Mouse (Mus musculus): ENCODE data around the gene Baz1b. TPM values are rescaled to one million over a fixed set of nuclear protein-coding genes. Genes with fewer than 3 reads are reported as not detected.
"Not testable (repeated sequence)": the region's sequence is repeated elsewhere in the genome, so short reads cannot be mapped to it uniquely, and the experiment has no call there.

Baz1b gene
- total RNA-seq, 4 experiments from 2014 or later: 40.4 to 48.7 (median 43.6) TPM

DNA sequence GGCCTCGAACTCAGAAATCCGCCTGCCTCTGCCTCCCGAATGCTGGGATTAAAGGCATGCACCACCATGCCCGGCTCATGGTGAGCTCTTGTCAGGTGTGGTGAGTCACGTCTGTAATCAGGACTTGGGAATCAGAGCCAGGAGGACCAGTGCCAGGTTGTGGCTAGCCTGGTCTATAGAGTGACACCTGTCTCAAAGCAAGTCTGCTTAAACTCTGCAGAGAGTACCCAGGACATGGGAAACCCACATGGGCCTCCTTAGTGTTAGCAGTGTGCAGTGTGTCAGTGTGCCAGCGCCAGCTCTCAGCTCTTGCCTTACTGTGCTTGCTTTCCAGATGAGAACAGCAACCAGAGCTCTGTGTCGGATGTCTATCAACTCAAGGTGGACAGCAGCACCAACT lies 7.4 kb upstream of the Baz1b start:
- no peak for DNase-seq (ENCODE audit: low spot score)

DNA sequence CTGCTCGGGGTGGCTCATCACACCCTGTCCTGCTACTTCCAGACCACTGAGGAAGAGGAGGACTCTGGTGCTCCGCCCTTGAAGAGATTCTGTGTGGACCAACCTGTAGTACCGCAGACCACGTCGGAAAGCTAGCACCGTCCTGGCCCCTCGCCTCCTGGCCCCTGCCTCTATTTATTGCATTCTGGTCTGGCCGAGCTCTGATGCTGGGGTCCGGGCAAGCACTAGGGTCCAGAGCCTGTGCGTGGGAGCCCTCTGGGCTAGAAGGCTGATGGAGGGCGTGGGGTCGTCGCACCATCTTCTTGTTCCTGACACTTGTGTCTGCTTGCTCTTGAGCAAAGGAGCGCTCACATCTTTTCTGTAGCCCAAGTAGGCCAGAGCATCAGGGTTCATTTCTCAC lies 6.3 kb upstream of the Baz1b start:
- DNase-seq (ENCODE audit: low spot score): no peak

DNA sequence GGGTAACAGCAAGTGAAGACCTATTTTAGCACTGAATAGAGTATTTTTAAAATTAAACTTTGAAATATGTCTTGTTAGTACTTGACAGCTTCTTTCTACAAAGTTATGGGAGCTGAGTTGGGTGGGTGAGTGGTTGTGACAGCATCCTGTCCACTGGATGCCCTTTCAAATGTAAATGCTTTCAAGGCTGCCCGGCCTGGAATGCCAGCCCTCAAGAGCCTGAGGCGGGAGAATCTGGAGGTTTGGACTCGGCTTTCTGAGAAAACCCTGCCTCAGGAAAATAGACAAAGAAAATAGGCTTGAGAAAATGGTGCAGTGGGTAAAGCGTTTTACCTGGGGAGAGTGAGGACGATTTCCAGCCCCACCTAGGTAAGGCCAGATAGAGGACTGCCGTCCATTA lies 5.3 kb upstream of the Baz1b start:
- DNase-seq (ENCODE audit: low spot score): no peak

DNA sequence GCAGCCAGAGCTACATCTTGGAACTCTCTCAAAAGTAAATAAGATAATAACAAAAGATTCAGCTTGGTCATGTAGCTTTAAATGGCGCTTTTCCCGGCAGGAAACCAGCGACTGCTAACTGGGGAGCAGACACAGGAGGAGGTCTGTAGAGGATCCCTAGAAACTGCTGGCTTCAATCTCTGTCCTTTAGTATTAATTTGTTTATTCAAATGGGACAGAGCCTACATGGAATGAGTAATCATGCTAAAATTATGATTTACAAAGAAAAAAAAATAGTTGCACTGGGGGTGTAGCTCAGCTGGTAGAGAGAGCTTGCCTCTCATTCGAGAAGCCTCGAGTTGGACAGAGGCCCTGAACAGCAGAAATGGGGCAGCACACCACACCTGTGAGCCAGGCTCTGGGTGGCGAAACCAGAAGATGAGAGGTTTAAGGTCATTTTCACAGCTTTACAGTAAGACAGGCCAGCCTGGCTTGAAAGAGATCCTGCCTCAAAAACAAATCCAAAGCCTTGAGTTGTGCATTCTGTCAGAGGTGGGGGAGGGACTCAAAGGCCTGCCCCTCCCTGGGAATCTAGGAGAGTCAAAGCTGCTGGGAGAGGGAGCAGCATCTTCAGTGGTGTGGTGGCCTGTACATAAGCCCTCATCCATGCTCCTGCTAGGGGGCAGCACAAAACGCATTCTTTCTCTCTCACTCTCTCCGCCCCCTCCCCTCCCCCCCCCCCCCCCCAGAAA lies 3.8 kb upstream of the Baz1b start:
- DNase-seq (ENCODE audit: low spot score): no peak

DNA sequence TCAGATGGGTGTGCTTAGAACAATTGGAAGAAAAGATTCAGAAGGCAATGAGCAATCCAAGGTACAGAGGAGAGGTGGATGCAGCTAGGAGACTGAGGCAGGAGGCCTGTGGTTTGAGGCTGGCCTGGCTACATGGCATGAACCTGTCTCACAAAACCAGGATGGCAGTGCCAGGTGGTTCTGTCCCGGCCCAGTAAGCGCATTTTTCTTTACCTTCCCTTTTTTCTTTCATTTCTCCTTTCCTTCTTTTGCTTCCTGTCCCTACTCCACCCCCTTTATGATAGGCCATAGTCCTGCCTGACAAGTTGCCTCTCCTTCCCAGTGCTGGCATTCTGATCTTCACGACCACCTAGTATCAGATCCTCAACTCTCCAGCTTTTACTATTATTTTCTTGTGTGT lies 2.0 kb upstream of the Baz1b start:
- no peak for DNase-seq (ENCODE audit: low spot score)

DNA sequence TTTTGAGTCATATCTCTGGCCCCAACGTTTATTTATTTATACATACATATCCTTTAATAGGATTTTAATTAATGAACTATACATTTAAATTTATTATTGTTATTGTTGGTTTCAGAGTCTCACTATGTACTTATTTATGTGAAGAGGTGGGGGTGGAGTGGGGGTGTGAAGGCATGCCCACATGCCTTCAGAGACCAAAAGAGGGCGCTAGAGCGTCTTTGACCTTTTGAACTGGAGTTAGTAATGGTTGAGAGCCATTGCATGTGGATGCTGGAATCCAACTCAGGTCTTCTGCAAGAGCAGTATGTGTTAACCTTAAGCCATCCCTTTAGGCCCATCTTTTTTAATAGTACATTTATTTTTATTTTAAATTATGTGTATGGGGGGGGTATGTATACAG lies 1.5 kb upstream of the Baz1b start:
- no peak for DNase-seq (ENCODE audit: low spot score)

DNA sequence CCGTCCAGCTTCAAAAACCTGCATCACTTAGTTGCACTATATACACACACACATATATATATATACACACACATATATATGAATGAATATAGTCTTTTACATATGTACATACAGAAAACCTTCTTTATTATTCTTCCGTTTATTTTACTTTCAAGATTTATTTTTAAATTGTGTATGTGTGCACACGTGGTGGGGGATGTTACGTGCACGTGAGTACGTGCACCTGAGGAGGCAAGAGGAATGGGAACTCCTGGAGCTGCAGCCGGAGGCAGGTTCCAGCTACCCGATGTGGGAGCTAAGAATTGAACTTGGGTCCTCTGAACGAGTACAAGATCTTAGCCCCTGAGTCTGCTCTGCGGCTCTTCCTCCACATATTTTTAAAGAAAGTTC lies 838 bp upstream of the Baz1b start:
- no peak for DNase-seq (ENCODE audit: low spot score)

DNA sequence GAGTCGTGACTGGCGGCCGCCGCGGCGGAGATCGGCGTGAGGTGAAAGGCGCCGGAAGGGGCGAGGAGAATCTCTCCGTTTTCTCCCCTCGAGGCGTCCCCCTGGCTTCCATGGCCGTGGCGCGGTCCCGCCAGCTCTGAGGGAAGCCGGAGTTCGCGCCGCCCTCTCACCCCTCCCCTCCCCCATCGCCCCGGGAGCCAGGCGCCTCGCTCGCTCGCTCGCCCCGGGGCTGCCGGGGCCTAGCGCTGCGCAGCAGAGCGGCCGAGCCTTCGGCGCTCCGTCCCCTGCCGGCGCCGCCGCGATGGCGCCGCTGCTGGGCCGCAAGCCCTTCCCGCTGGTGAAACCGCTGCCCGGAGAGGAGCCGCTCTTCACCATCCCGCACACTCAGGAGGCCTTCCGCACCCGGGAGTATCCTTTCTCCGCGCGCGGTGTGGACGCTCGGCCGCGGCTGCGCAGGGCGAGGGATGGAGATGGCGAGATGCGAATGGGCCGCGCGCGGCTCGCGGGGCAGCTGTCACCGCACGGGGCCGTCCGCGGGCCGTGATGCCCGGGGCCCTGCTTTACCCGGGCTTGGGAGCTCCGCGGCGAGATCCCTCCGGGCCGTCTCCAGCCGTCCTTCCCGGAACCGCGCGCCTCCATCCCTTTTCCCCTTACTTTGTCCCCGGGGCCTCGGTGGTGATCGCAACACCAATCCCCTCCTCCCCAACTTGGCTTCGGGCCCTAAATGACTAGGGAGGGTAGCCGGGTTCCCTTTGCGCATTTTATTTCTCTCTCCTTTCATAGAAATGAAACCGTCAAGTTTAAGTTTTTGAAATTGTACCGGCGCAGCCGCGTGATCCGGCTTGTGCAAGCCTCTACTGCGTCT lies 517 bp downstream of the Baz1b start:
- peak; percentile 28 for DNase-seq (ENCODE audit: low spot score)

DNA sequence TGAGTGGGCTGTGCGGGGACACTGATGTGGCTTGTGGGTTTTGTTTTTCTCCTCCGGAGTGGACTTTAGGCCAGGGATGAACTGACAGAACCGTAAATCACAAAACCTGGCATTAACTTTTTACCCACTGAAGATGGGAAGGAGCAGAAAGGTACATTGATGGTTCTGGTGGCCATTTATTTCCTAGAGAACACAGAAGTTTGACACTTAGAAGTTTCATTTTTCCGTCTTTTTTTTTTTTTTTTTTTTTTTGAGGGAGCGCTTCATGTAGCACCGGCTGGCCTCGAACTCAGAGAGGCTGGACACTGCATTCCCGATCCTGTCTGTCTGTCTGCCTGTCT lies 1.1 kb downstream of the Baz1b start:
- no peak for DNase-seq (ENCODE audit: low spot score)

DNA sequence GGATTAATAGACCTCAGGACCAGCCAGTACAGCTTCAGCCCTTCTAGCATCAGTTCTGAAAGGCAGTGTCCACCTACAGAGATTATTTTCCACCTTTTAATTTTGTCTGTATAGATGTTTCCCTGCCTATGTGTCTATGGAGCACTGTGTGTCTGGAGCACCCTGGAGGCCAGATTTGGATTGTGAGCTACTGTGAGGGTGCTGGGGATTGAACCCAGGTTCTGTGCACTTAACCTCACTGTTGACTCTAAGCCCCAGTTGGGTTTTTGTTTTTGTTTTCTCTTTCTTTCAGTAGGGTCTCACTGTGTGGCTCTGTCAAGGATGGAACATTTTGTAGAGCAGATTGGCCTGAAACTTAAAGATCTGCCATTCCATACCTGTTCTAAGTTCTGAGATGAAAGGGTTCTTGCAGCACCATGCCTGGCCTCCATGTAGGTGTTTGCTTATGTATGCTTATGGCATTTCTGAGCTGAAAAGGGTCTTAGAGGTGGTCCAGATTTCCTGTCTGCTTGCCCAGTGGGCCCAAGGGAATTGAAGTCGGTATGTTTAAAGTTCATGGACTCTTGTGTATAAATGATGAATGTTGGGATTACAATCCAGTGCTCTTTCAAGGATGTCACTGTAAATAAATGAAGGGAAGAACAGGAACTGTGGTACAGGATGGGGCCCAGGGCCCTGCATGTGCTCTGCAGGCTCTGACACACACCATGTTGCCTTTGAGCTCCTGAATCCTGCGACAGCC lies 2.4 kb downstream of the Baz1b start:
- no peak for DNase-seq (ENCODE audit: low spot score)

DNA sequence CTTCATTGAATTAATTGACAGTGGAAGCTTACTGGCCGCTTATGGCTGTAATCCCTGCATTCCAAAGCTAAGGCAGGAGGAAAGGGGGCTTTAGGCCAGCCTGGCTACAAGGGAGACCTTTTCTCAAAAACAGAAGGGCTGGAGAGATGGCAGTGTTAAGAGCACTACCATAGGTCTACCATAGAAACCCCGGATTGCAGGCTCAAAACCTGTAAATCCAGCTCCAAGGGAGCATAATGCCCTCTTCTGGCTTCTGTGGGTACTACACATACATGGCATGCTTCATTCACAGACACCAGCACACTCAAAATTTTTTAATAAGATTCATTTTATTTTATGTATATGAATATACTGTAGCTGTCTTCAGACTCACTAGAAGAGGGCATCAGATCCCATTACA lies 4.6 kb downstream of the Baz1b start:
- DNase-seq (ENCODE audit: low spot score): peak; percentile 65

DNA sequence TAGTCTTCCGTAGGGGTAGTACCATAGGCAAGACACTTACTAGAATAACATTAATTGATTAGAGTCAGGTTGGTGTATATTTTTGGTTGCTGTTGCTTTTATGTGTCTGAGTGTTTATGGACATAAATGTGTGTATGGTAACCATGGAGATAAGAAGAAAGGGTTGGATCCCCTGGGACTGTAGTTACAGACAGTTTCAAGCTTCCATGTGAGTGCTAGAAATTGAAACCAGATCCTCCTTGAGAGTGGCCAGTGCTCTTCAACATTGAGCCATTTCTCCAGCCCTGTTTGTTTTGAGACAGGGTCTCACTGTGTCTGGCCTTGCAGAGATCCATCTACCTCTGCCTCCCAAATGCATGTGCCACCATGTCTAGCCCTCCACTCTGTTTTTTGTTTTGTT lies 5.4 kb downstream of the Baz1b start:
- no peak for DNase-seq (ENCODE audit: low spot score)

DNA sequence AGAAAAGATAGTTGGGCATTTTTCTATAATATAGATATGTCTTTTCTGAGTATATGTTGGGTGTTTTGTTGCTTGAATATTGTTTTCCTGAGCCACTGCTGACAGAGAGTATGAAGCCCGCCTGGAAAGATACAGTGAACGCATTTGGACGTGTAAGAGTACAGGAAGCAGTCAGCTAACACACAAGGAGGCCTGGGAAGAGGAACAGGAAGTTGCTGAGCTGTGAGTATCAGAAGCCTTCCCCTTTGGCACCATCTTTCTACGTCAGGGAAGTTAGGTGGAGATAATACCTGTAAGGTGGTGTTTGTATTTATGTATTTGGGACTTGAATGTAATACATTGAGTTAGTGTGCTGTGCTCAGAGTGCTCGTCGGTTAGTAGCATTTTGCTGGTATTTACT lies 9.3 kb downstream of the Baz1b start:
- DNase-seq (ENCODE audit: low spot score): no peak

DNA sequence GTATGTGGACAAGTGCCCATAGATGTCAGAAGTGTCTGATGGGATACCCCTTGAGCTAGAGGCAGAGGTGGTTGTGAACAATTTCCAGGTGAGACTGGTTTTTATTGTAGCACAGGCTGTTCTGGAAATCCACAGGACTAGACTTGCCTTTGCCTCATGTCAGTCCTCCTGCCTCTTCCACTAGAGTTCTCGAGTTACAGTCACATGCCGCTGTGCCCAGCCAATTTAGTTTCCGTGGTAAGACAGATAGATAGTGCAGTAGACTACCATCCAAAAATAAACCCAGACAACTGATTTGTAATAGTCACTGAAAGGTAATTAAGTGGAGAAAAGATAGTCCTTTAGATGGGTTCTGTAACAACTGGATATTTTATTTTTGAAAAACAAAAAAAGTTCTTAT lies 15.7 kb downstream of the Baz1b start:
- DNase-seq (ENCODE audit: low spot score): peak; percentile 49

DNA sequence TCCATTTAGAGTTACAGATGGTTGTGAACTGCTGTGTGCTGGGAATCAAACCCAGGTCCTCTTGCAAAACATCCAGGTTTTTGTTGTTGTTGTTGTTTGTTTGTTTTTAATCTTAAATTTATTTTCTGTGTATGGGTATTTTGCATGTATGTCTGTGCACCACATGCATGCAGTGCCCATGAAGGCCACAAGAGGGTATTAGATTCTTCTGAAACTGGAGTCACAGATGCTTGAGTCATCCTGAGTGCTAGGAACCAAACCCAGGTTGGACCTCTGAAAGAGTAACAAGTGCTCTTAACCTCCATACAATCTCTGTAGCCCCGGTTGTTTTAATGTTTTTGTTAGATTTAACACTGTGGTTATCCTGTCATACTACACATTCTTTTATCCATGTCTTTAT lies 21.1 kb downstream of the Baz1b start:
- DNase-seq (ENCODE audit: low spot score): no peak

DNA sequence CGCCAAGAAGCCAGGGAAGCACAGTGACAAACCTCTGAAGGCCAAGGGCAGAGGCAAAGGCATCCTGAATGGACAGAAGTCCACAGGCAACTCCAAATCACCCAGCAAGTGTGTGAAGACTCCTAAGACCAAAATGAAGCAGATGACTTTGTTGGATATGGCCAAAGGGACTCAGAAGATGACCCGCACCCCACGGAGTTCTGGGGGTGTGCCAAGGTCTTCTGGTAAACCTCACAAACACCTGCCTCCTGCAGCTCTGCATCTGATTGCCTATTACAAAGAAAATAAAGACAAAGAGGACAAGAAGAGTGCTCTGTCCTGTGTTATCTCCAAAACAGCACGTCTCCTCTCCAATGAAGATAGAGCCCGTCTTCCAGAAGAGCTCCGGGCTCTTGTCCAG lies 29.8 kb downstream of the Baz1b start:
- no peak for DNase-seq (ENCODE audit: low spot score)

DNA sequence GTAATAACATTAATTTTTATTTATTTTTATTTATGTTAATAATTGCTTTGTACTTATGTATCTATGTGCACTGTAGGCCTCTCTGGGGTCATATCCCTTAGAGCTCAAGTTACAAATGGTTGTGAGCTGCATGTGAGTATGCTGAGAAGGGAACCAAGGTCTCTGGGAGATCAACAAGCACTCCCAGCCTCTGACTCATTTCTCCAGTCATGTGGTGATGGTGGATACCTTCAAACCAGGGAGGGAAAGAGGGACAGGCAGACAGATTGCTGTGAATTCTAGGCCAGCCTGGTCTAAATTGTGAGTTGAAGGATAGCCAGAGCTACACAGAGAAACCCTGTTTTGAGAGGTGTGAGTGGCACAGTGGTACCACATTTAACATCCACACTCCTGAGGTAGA lies 33.9 kb downstream of the Baz1b start:
- DNase-seq (ENCODE audit: low spot score): no peak

DNA sequence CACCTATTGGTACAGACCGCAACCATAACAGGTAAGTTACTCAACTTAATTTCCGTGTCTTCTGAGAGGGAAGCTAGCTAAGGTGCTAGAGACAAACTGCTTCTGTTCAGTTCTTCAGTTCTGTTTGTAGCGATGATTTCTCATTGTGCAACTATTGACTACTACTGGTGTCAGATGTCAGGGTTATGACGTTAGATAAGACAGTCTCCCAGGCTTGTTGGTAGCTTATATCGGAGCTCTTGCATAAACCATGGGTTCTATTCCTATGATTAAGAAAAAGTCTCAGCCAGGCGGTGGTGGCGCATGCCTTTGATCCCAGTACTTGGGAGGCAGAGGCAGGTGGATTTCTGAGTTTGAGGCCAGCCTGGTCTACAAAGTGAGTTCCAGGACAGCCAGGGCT lies 35.0 kb downstream of the Baz1b start:
- no peak for DNase-seq (ENCODE audit: low spot score)

DNA sequence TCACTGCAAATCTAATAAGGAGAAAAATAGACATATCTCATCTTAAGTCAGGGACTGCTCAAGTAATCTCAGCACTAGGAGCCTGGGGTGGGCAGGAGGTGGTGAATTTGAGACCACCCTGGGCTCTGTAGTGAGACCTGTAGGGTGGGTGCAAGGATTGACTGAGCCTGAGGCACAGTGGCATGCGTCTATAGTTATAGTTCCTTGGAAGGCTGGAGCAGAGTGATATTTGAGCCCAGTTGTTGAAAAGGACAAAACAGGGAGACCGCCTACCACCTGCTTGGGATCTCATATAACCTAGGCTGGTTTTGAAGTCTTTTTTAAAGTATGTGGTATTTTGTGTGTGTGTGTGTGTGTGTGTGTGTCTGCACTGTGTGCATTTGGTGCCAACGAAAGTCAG lies 37.1 kb downstream of the Baz1b start:
- DNase-seq (ENCODE audit: low spot score): no peak

DNA sequence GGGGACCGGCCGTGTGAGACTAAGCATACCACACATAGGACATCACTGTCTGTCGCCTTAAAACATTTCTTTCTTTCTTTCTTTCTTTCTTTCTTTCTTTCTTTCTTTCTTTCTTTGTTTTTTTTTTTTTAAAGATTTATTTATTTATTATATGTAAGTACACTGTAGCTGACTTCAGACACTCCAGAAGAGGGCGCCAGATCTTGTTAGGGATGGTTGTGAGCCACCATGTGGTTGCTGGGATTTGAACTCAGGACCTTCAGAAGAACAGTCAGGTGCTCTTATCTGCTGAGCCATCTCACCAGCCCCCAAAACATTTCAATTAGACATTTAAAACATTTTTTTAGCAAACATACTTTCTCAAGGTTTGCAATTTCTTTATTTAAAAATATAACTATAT lies 38.8 kb downstream of the Baz1b start:
- not testable (repeated sequence) for DNase-seq (ENCODE audit: low spot score)

DNA sequence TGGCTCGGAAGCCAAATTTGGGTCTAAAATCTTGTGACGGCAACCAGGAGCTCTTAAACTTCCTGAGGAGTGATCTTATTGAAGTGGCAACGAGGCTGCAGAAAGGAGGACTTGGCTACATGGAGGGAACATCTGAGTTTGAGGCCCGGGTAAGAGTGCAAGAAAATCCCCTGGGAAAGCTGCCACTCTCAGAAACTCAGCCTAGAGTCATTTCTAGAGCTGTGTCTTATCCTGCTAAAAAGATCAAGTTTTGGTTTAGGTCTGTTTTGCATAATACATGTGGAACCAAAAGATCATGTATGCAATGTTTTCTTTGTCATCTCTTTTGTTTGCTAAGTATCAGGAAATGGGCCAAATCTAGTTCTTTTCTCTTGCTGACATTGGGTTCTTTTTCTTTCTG lies 43.1 kb downstream of the Baz1b start:
- no peak for DNase-seq (ENCODE audit: low spot score)

DNA sequence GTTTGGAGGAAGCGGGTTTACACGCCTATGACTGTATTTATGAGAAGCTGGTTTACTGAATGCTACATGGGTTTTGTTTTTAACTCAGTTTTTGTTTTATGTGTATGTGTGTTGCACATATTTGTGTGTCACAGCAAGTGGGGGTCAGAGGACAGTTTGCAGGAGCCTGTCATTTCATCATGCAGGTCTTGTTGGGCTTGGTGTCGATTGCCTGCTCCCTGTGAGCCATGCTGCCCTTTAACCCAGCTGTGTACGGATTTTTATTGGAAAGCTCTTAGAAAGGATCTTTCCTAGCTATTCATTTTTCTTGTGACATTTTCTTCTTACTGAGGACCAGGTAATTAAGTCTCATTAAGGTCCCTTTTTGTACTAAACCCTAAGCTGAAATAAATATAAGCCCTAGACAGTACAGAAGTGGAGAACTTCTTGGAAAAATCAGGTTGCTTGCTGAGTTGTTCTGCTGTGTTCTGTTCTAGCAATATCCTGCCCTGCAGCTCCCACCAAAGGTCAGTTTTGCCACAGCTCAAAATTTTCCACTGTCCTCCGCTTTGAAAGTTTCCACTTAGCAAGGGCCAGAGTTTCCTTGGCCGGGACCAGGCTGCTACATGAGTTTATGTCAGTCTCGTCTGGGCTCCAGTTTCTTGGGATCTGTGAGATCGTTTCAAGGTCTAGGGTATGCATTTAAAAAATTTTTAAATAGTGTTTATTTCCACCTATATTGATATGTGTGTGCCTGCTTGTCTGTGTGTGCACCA lies 46.3 kb downstream of the Baz1b start:
- no peak for DNase-seq (ENCODE audit: low spot score)

Data from heart, adult 8-10 months (tissue).